Mouse (Mus musculus): ENCODE results near the gene Iqgap1.
"Not testable (repeated sequence)": the region's sequence is repeated elsewhere in the genome, so short reads cannot be mapped to it uniquely, and the experiment has no call there.

Iqgap1 gene

GRCm38 (mm10) chr7:80843910-80844640 lies 18.3 kb upstream of the Iqgap1 start:
- DNase-seq (ENCODE audit: low spot score in 2 of 2) = no peak

GRCm38 (mm10) chr7:80843176-80843575 lies 17.4 kb upstream of the Iqgap1 start:
- DNase-seq (ENCODE audit: low spot score in 2 of 2) = no peak

GRCm38 (mm10) chr7:80842132-80842531 lies 16.4 kb upstream of the Iqgap1 start:
- DNase-seq (ENCODE audit: low spot score in 2 of 2) = no peak

GRCm38 (mm10) chr7:80840937-80841336 lies 15.2 kb upstream of the Iqgap1 start:
- DNase-seq (ENCODE audit: low spot score in 2 of 2) = no peak

- DNase-seq (ENCODE audit: low spot score in 2 of 2) = no peak
Measured at GRCm38 (mm10) chr7:80840241-80840640, 14.5 kb upstream of the Iqgap1 start.

GRCm38 (mm10) chr7:80839755-80840154 lies 14.0 kb upstream of the Iqgap1 start:
- no peak for DNase-seq (ENCODE audit: low spot score in 2 of 2)

GRCm38 (mm10) chr7:80838247-80838646 lies 12.5 kb upstream of the Iqgap1 start:
- DNase-seq (ENCODE audit: low spot score in 2 of 2) = no peak

GRCm38 (mm10) chr7:80837736-80838135 lies 12.0 kb upstream of the Iqgap1 start:
- no peak for DNase-seq (ENCODE audit: low spot score in 2 of 2)

- no peak for DNase-seq (ENCODE audit: low spot score in 2 of 2)
Measured at GRCm38 (mm10) chr7:80835984-80836652, 10.3 kb upstream of the Iqgap1 start.

GRCm38 (mm10) chr7:80833651-80834532 lies 8.1 kb upstream of the Iqgap1 start:
- no peak for DNase-seq (ENCODE audit: low spot score in 2 of 2)

GRCm38 (mm10) chr7:80832996-80833650 lies 7.3 kb upstream of the Iqgap1 start:
- DNase-seq (ENCODE audit: low spot score in 2 of 2) = not testable (repeated sequence)

GRCm38 (mm10) chr7:80832191-80832590 lies 6.4 kb upstream of the Iqgap1 start:
- no peak for DNase-seq (ENCODE audit: low spot score in 2 of 2)

- no peak for DNase-seq (ENCODE audit: low spot score in 2 of 2)
Measured at GRCm38 (mm10) chr7:80830193-80830803, 4.5 kb upstream of the Iqgap1 start.

- no peak for DNase-seq (ENCODE audit: low spot score in 2 of 2)
Measured at GRCm38 (mm10) chr7:80828146-80828860, 2.5 kb upstream of the Iqgap1 start.

GRCm38 (mm10) chr7:80823875-80824682 lies 1.7 kb downstream of the Iqgap1 start:
- DNase-seq (ENCODE audit: low spot score in 2 of 2) = no peak

GRCm38 (mm10) chr7:80823267-80823666 lies 2.5 kb downstream of the Iqgap1 start:
- DNase-seq (ENCODE audit: low spot score in 2 of 2) = no peak

GRCm38 (mm10) chr7:80820838-80821237 lies 4.9 kb downstream of the Iqgap1 start:
- no peak for DNase-seq (ENCODE audit: low spot score in 2 of 2)

- DNase-seq (ENCODE audit: low spot score in 2 of 2) = no peak
Measured at GRCm38 (mm10) chr7:80816641-80817040, 9.1 kb downstream of the Iqgap1 start.

GRCm38 (mm10) chr7:80813397-80813796 lies 12.4 kb downstream of the Iqgap1 start:
- DNase-seq (ENCODE audit: low spot score in 2 of 2) = no peak

GRCm38 (mm10) chr7:80806331-80806730 lies 19.4 kb downstream of the Iqgap1 start:
- peak; percentile 24 to 51 for DNase-seq (ENCODE audit: low spot score in 2 of 2)
